Mouse (Mus musculus) small intestine, adult 2 months (tissue): ENCODE measurements at regions not wholly inside any gene's neighbourhood (a gene's known extent, or its start where the extent isn't known, plus 50 kb on each side); places are given as distances from the start of the nearest gene placed in this dataset.

Experiments
- CTCF ChIP-seq: fragments of 200-500 bp; IDR thresholded peaks from 2 replicates; pipeline ENCODE4 v1.5.1; 2012; ENCODE audit warnings: low read depth, mild to moderate bottlenecking, control low read depth, inconsistent platforms, low read length, moderate library complexity, mixed read lengths; ENCODE audit not compliant: insufficient replicate concordance, insufficient read length; ENCODE audit errors: extremely low read depth
- POLR2A ChIP-seq: fragments of 200-500 bp; IDR thresholded peaks from 2 replicates; pipeline ENCODE4 v1.6.1; 2012; ENCODE audit warnings: low read depth, mild to moderate bottlenecking, control low read depth, inconsistent platforms, low read length, moderate library complexity

DNA sequence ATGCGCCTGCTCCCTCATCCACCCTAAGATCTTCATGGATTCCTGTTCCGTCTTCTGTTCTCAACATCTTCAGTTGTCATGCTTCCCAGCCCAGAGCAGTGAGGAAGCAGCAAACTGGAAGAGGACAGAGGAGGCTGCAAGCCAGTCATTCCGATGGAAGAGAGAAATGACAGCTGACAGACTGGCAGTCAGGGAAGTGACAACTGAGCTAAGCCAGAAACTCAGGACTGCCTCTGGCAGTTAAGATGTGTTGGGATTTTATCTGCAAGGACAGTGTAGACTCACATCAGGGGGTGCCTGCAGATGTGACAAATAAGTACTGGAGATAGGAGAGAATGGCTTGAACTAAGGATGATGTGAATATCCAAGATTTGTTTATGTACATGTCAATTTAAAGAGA, 106.1 kb upstream of the Fam92a start:
- TF ChIP-seq CTCF, result no peak
- TF ChIP-seq POLR2A, result no peak
